Mouse (Mus musculus): Measurements from ENCODE around the gene Polr3g.
"Not testable (repeated sequence)": the region's sequence is repeated elsewhere in the genome, so short reads cannot be mapped to it uniquely, and the experiment has no call there.

Polr3g gene

GRCm38 (mm10) chr13:81630566-81630965, 80.2 kb downstream of the Polr3g start:
- no peak for DNase-seq (ENCODE audit: low spot score in 2 of 2)

GRCm38 (mm10) chr13:81629395-81629794, 81.4 kb downstream of the Polr3g start:
- no peak for DNase-seq (ENCODE audit: low spot score in 2 of 2)

- DNase-seq (ENCODE audit: low spot score in 2 of 2), result no peak
Observed at GRCm38 (mm10) chr13:81628631-81629190, 82.1 kb downstream of the Polr3g start.

- not testable (repeated sequence) for DNase-seq (ENCODE audit: low spot score in 2 of 2)
Observed at GRCm38 (mm10) chr13:81627861-81628260, 83.0 kb downstream of the Polr3g start.

All from heart, adult 9 months (tissue).